Mouse (Mus musculus) CD4-positive, CD25-positive, alpha-beta regulatory T cell (primary cell): Measurements from ENCODE around the gene Pycr2. TPM values are rescaled to one million over a fixed set of nuclear protein-coding genes. Genes with fewer than 3 reads are reported as not detected.

Experiments used
- polyA plus RNA-seq: library from polyadenylated mRNA; unstranded; fragments of 100-300 nt; shearing (Covaris generic); gene quantifications from one replicate; pipeline ENCODE4 v1.2.1, GENCODE M21; 2017

Gene Pycr2
- polyA plus RNA-seq, result 94.9 TPM

DNA sequence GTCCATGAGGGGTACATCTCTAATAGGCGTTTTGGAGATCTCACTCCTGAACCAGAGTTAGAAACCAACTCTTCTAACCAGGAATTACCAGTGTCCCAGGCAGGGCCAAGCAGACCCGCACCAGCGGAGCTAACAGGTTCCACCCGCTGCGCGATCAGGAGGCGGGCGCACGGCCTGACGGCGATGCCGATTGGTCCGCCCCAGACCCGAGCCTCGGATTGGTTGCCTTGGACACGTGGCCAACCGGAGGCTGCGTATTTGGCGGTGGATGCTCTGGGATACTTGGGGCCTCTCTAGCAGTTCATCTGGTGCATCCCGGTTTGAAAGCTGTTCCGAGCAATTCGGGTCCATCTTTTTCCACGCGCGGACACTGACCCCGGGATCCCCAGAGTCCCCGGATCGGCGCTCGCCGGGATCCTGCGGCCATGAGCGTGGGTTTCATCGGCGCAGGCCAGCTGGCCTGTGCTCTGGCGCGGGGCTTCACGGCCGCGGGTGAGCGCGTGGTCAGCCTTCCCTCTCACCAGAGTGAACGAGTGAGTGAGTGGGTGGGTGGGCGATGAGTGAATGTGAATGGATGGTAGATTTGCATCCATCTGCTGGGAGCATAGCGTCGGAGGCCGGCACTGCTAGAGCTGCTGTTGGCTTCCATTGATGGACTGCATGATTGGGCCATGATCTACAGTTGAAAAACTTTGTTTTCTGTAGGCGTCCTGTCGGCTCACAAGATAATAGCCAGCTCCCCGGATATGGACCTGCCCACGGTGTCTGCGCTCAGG is at the start of gene Pycr2:
TSS of gene Pycr2 (plus strand) at position 255 of the 776 bp plus-strand sequence.

DNA sequence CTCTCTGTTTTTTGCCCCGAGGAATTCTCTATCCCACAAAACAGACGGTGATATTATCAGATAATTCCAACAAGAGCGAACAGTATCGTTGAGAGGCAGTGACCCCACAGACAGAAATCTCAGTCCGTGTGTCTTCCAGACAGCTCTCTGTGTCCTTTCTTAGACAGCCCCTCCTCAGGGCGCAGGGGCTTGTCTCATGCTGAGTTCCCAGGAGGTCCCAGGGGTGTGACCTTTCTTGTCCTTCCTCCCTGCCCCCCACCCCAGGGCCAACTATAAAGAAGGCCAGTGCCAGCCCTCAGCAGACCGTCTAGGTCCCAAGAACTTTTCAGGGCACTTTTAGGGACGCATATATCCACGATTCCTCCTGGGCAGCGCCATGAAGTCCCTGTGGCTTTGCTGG is 11.3 kb upstream of the Pycr2 start, which contains the start of gene Lefty2:
TSS of gene Lefty2 (plus strand) at position 301 of the 400 bp plus-strand sequence.

DNA sequence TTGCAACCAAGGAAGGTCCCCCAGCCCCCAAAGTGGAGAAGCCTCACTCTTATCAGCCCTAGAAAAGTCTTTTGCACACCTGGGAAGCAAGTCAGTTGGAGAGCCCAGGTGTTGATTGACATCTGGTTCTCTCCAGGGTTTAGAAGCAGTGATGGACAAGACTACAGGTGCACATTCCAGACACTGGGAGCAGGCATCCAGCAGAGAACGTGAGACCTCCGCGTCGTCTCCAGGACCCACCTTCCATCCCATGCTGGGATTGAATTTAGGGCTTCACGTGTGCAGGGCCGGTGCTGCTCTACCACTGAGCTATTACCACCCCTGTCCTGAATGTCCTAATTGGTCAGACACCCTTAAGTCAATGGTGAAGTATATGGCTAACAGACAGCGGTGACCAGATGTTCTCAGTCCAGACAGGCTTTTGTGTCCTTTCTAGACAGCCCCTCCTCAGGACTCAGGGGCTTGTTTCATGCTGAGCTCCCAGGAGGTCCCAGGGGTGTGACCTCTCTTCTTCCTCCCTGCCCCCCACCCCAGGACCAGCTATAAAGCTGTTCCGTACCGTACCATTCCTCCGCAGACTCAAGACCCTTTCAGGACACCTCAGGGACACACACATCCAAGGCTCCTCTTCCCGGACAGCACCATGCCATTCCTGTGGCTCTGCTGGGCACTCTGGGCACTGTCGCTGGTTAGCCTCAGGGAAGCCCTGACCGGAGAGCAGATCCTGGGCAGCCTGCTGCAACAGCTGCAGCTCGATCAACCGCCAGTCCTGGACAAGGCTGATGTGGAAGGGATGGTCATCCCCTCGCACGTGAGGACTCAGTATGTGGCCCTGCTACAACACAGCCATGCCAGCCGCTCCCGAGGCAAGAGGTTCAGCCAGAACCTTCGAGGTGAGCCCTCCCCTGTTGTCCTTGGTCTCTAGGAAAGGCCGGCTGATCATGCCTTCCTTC is 30.6 kb downstream of the Pycr2 start, which contains the start of gene Lefty1:
TSS of gene Lefty1 (plus strand) at position 556 of the 953 bp plus-strand sequence.

DNA sequence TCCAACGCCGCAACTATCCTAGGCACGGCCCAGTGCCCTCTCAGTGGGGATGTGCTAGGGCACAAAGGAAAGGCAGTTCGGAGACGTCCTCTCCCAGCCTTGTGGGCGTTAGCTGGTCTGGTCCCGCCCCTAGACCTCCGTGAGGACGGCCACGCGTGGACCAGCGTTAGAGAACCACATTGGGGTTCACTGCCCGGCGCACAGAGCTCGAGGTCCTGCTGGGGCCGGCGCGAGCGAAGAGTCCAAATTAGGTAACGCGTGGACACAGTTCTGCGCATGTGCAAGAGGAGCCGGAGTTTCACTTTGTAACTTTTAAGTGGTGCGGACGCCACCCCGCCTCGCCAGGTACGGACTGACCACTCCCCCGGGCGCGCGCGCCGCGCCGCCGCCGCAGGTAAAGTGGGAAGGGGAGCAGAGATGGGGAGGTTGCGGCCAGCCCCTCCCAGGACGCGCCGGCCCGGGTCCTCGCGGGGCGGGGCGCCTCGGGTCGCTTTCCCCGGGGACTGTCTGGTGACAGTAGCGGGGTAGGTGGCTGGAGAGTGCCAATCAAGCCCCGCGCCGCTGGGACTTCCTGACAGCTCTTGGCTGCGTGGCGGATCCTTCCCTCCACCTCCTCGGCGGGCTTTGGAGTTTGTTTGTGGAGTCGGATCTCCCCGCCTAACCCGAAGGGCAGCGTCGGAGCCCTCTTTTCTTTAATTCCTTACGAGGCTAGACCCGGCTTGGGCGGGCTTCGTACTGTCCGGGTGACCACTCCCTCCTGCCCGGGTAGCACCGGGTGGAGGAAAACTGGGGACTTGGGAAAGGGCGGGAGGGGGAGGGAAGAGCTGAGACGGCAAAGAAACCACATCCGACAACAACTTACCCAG is 38.3 kb downstream of the Pycr2 start, which contains the start of gene Tmem63a:
TSS of gene Tmem63a (plus strand) at position 179 of the 866 bp plus-strand sequence.

Other genes with a start within 250 kb of the Pycr2 start
- 0.13 TPM for gene Mixl1, start 207.3 kb upstream of the Pycr2 start, polyA plus RNA-seq
- gene Acbd3, start 178.2 kb upstream of the Pycr2 start, polyA plus RNA-seq, result 48.7 TPM
- 1,306 TPM for gene H3f3a, start 90.3 kb upstream of the Pycr2 start, polyA plus RNA-seq
- 45.5 TPM for gene Sde2, start 53.2 kb upstream of the Pycr2 start, polyA plus RNA-seq
- gene Lefty2, start 11.2 kb upstream of the Pycr2 start, polyA plus RNA-seq, result not detected
- gene Lefty1, start 30.7 kb downstream of the Pycr2 start, polyA plus RNA-seq, result 0.29 TPM
- 45.8 TPM for gene Tmem63a, start 38.1 kb downstream of the Pycr2 start, polyA plus RNA-seq
- gene Ephx1, start 116.6 kb downstream of the Pycr2 start, polyA plus RNA-seq, result 347 TPM
- gene 9130409I23Rik, start 146.9 kb downstream of the Pycr2 start, polyA plus RNA-seq, result not detected
- 28.9 TPM for gene Nvl, start 239.9 kb downstream of the Pycr2 start, polyA plus RNA-seq
- 67.6 TPM for gene Cnih4, start 240.4 kb downstream of the Pycr2 start, polyA plus RNA-seq